Mouse (Mus musculus): ENCODE results near the gene Gatad2a.
A peak's percentile ranks its signal among the peaks of the same experiment; 100 is the strongest.
"Not testable (repeated sequence)": the region's sequence is repeated elsewhere in the genome, so short reads cannot be mapped to it uniquely, and the experiment has no call there.

Gatad2a gene

DNA sequence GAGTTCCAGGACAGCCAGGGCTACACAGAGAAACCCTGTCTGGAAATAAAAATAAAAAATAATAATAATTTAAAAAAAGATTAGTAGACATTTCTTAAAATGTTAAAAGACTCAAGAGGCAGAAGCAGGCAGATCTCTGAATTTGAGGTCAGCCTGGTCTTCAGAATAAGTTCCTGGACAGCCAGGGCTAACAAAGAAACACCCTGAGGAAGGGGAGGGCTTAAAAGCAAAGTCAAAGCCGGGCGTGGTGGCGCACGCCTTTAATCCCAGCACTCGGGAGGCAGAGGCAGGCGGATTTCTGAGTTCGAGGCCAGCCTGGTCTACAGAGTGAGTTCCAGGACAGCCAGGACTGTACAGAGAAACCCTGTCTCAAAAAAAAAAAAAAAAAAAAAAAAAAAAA lies 7.2 kb downstream of the Gatad2a start:
- DNase-seq = not testable (repeated sequence)

- no peak for DNase-seq
Observed at GRCm38 (mm10) chr8:69987744-69988143, 8.4 kb downstream of the Gatad2a start.

GRCm38 (mm10) chr8:69984876-69985553 lies 11.2 kb downstream of the Gatad2a start:
- DNase-seq = no peak

DNA sequence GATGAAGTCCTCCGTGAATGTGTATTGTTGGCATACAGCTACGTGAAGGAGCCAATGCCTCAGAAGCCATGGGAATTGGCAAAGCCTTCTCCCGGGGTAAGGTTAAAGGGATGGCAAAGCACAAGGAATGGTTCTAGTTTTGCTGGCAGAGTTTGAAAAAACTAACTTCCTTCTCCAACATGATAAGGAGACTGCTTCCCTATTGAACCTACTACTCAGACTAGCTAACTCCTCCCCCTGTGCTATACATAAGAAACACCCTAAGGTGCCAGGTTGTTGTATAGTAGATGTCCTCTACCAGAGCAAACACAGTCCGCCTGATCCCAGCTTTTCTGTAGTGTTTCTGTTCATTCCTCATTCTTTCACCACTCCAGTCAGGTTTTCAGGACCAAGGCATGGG lies 17.7 kb downstream of the Gatad2a start:
- DNase-seq = no peak

GRCm38 (mm10) chr8:69974806-69975205 lies 21.4 kb downstream of the Gatad2a start:
- DNase-seq = peak in 1 of 2 experiments; percentile 33

DNA sequence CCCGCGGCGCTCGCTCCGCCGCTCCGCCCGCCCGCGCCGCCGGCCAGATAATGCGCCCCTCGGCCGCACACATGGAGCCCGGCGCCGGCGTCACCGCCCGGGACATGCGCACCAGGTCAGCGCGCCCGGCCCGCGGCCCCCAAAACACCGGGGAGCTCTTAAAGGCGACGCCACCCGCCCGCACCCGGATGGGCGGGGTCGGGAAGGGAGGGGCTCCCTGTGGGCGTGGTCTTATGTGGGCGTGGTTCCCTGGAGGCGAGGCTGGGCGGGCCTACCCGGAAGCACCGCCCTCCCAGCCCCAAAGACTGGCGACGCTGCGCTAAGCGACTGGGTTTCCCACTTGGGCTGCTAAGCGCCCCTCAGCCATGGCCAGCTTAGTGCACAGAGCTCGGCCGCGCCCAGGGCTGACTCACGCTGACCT lies 22.0 kb downstream of the Gatad2a start:
- peak; percentile 95 to 97 for DNase-seq

- DNase-seq = peak in 1 of 2 experiments; percentile 70
Observed at GRCm38 (mm10) chr8:69973442-69974161, 22.6 kb downstream of the Gatad2a start.

DNA sequence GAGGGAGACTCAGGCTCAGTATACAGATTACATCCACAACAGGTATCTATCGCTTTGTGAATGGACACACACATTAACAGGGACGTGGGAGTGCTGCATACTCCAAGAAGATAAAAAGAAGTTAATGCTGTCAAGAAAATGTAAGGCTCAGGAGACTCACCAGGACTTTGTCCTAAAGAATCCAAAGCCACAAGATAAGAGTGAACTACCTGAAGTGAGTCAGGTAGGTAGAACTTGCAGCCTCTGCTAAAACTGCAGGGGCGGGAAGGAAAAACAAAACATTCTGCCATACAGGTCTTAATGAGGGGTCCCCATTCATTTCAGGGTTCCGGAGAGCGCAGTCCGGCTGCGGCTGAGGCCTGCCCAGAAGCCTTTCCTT lies 23.1 kb downstream of the Gatad2a start:
- DNase-seq = no peak

DNA sequence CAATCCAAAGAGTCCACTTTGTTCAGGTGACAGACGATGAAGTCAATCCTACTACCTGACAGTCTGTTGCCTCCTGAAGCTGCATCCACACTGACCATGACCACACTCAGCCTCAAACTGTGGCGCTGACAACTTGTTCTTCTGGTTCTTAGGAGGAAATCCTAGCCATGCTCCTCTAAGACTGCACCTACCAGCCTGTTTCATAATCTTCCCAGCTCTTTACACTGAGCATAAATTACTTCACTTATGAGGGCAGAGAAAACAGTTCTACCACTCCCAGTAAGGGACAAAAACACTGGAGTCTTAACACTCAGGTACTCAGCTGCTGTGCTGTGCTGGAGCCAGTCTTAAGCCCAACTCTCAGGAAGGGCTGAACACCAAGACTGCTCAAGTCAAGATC lies 25.3 kb downstream of the Gatad2a start:
- no peak for DNase-seq

- peak in 1 of 2 experiments; percentile 29 for DNase-seq
Observed at GRCm38 (mm10) chr8:69967291-69967933, 28.8 kb downstream of the Gatad2a start.

DNA sequence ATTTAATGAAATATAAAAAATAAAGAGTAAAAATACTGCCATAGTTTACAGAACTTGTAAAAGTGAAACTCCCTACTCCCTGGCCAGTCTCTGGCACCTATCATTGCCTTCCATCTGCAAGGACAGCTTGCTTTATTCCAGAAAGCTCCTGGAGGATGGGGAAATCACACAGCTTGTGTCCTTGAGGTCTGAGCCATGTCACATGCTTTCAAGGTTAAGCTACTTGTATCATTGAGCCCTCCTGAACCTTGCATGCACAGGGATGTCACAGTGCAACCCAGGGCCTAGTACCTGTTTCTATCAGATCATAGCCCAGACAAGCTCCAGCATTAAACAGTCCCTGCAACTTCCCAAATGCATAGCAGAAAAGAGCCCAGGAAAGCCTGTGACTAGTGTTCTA lies 36.9 kb downstream of the Gatad2a start:
- no peak for DNase-seq

- DNase-seq = no peak
Observed at GRCm38 (mm10) chr8:69957879-69958278, 38.3 kb downstream of the Gatad2a start.

GRCm38 (mm10) chr8:69957419-69957818 lies 38.8 kb downstream of the Gatad2a start:
- DNase-seq = no peak

DNA sequence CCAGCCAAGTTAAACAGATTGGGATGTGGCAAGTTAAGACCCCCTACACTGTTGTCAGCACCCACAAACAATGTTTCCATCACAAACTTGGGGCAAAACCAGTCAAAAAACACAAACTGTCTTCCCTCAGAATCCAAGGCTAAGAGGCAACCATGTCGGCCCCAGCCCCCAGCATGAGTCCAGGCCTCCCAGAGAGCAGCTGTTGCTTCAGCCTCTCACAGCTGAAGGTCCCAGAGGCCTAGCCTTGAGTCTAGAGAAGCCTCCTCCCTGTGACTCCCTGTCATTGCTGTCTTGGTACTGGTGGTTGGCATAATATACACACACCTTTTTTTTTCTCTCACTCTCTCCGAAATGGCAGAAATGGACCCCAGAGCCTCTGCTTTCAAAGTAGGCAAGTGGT lies 39.5 kb downstream of the Gatad2a start:
- no peak for DNase-seq

- DNase-seq = no peak
Observed at GRCm38 (mm10) chr8:69954642-69955041, 41.5 kb downstream of the Gatad2a start.

DNA sequence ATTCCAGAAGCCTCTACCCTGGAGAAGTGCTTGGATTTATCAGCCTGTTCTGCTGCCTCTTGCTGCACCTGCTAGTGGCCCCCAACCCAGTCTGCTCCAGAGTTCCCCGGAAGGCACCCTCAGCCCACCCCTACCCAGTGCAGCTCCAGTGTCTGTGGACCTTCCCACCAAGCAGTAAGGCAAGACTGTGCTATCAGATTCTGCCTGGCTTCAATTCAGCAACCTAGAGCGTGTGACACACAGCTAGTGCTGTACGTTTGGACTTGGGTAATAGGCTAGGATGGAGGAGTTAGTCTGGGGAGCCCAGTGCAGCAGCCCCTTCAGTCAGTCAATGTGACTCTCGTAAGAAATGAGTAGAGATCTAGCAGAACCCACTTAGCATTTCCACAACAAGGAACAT lies 42.0 kb downstream of the Gatad2a start:
- DNase-seq = no peak

- DNase-seq = peak in 1 of 2 experiments; percentile 42
Observed at GRCm38 (mm10) chr8:69950300-69950699, 45.9 kb downstream of the Gatad2a start.

DNA sequence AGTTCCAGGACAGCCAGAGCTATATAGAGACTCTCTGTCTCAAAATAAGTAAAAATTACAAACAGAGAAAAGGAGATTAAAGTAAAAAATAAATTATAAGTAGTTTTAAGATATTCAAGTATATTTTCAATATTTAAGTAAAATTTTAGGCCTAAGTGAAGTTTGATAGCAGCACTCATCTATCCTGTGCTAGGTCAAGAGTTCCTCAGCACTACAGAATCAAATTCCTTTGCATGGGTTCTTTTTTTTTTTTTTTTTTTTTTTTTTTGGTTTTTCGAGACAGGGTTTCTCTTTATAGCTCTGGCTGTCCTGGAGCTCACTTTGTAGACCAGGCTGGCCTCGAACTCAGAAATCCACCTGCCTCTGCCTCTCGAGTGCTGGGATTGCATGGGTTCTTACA lies 53.7 kb downstream of the Gatad2a start:
- not testable (repeated sequence) for DNase-seq

GRCm38 (mm10) chr8:69940386-69940785 lies 55.8 kb downstream of the Gatad2a start:
- DNase-seq = no peak

DNA sequence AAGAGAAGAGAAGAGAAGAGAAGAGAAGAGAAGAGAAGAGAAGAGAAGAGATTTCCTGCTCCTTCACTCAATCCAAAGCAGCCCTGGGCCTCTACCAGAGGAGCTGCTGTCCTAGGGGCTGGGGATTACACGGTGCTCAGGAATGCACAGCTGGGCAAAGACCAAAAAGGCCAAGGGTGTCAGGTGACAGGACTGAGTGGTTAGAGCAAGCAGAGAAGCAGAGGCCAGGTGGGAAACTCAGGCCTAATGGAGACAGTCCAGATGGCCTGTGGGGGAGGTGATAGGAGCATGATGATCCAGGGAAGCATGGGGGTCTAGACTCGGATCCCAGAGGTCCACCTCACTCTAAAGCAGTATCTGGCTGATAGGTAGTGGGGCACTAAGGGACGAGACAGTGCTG lies 56.6 kb downstream of the Gatad2a start:
- peak; percentile 74 to 85 for DNase-seq

GRCm38 (mm10) chr8:69938245-69938982 lies 57.8 kb downstream of the Gatad2a start:
- no peak for DNase-seq

- no peak for DNase-seq
Observed at GRCm38 (mm10) chr8:69937466-69937865, 58.7 kb downstream of the Gatad2a start.
